Mouse (Mus musculus): ENCODE measurements around the gene Sytl2.

DNA sequence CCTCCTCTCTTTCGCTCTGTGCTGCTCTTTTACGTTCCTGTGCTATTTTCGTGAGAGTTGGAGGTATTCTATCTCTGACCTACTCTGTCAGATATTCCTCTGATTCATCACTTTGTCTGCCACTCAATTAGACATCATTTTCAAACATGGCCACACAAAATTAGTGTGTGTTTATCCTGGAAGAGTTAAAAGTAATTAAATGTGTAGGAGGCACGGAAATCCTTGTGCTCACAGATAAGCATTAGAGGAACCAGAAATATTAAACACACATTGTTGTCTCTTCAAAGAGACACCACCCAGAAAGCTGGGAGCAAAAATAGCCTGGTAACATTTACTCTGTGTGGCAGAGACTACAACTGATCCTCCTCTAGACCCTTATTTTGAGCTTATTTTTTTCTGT, 138.0 kb downstream of the Sytl2 start:
- TF ChIP-seq TAL1 (IDR thresholded peaks at IDR 0.05; ENCODE audit: low read length) (no peak), GATA1 (IDR thresholded peaks at IDR 0.05; ENCODE audit: low read length) (no peak)
